Mouse (Mus musculus): ENCODE results near the gene Ifi27l2b. TPM values are rescaled to one million over a fixed set of nuclear protein-coding genes. Genes with fewer than 3 reads are reported as not detected.
A peak's percentile ranks its signal among the peaks of the same experiment; 100 is the strongest.

Gene Ifi27l2b
- total RNA-seq, 2 experiments from 2014 or later = not detected

- ATAC-seq (ENCODE audit: poor library complexity, severe bottlenecking) = peak; percentile 39
Measured at GRCm38 (mm10) chr12:103437601-103438000, 19.4 kb downstream of the Ifi27l2b start.

GRCm38 (mm10) chr12:103434861-103435260, 22.2 kb downstream of the Ifi27l2b start:
- no peak for ATAC-seq (ENCODE audit: poor library complexity, severe bottlenecking)

- ATAC-seq (ENCODE audit: poor library complexity, severe bottlenecking) = peak; percentile 94
Measured at GRCm38 (mm10) chr12:103433986-103434731, 22.9 kb downstream of the Ifi27l2b start, which contains the start of gene Ifi27. Gene Ifi27 (plus strand): TSS chr12:103434211.

- no peak for ATAC-seq (ENCODE audit: poor library complexity, severe bottlenecking)
Measured at GRCm38 (mm10) chr12:103433430-103433829, 23.6 kb downstream of the Ifi27l2b start.

GRCm38 (mm10) chr12:103426710-103427109, 30.3 kb downstream of the Ifi27l2b start:
- no peak for ATAC-seq (ENCODE audit: poor library complexity, severe bottlenecking)

GRCm38 (mm10) chr12:103425729-103426470, 31.1 kb downstream of the Ifi27l2b start, which contains the start of gene Ddx24:
Gene Ddx24 (minus strand): TSS chr12:103425830.
- peak; percentile 98 for ATAC-seq (ENCODE audit: poor library complexity, severe bottlenecking)

GRCm38 (mm10) chr12:103425016-103425728, 31.9 kb downstream of the Ifi27l2b start:
- ATAC-seq (ENCODE audit: poor library complexity, severe bottlenecking) = 0 out of 2 replicates have a peak, but pooled peaks have one; percentile 1

GRCm38 (mm10) chr12:103408144-103408543, 48.9 kb downstream of the Ifi27l2b start:
- ATAC-seq (ENCODE audit: poor library complexity, severe bottlenecking) = no peak

GRCm38 (mm10) chr12:103407720-103408119, 49.3 kb downstream of the Ifi27l2b start, which contains the start of gene 9330161L09Rik:
Gene 9330161L09Rik (minus strand): TSS chr12:103407820.
- ATAC-seq (ENCODE audit: poor library complexity, severe bottlenecking) = no peak

GRCm38 (mm10) chr12:103404131-103404530, 52.9 kb downstream of the Ifi27l2b start:
- ATAC-seq (ENCODE audit: poor library complexity, severe bottlenecking) = no peak

Other genes starting within 250 kb of the Ifi27l2b start
- not detected in 2 replicates for gene Prima1, start 215.1 kb downstream of the Ifi27l2b start, total RNA-seq (2015)
- gene Prima1, start 215.1 kb downstream of the Ifi27l2b start, total RNA-seq (2017) = not detected in 2 replicates
- not detected in 2 replicates for gene Fam181a, start 146.2 kb downstream of the Ifi27l2b start, total RNA-seq (2015)
- not detected in 2 replicates for gene Fam181a, start 146.2 kb downstream of the Ifi27l2b start, total RNA-seq (2017)
- gene Asb2, start 101.2 kb downstream of the Ifi27l2b start, total RNA-seq (2015) = 0.11 and 0.27 TPM in 2 replicates
- gene Asb2, start 101.2 kb downstream of the Ifi27l2b start, total RNA-seq (2017) = 0.33 TPM in 1 of 2 replicates, not detected in the other
- gene Otub2, start 68.5 kb downstream of the Ifi27l2b start, total RNA-seq (2015) = 1.1 and 1.4 TPM in 2 replicates
- gene Otub2, start 68.5 kb downstream of the Ifi27l2b start, total RNA-seq (2017) = 0.77 and 1.1 TPM in 2 replicates
- gene 9330161L09Rik, start 49.4 kb downstream of the Ifi27l2b start, total RNA-seq (2015) = 0.94 TPM in 1 of 2 replicates, not detected in the other
- gene 9330161L09Rik, start 49.4 kb downstream of the Ifi27l2b start, total RNA-seq (2017) = 0.89 and 1.4 TPM in 2 replicates
- 53.0 and 58.9 TPM in 2 replicates for gene Ddx24, start 31.4 kb downstream of the Ifi27l2b start, total RNA-seq (2015)
- 63.8 and 73.0 TPM in 2 replicates for gene Ddx24, start 31.4 kb downstream of the Ifi27l2b start, total RNA-seq (2017)
- gene Ifi27, start 23.0 kb downstream of the Ifi27l2b start, total RNA-seq (2015) = 46.3 and 55.9 TPM in 2 replicates
- 19.3 and 26.8 TPM in 2 replicates for gene Ifi27, start 23.0 kb downstream of the Ifi27l2b start, total RNA-seq (2017)
- gene Ifi27l2a, start 13.5 kb downstream of the Ifi27l2b start, total RNA-seq (2015) = 433 and 468 TPM in 2 replicates
- gene Ifi27l2a, start 13.5 kb downstream of the Ifi27l2b start, total RNA-seq (2017) = 365 and 515 TPM in 2 replicates
- gene Ppp4r4, start 75.1 kb upstream of the Ifi27l2b start, total RNA-seq (2015) = not detected in 2 replicates
- gene Ppp4r4, start 75.1 kb upstream of the Ifi27l2b start, total RNA-seq (2017) = not detected in 2 replicates
- not detected in 2 replicates for gene Serpina10, start 174.2 kb upstream of the Ifi27l2b start, total RNA-seq (2015)
- gene Serpina10, start 174.2 kb upstream of the Ifi27l2b start, total RNA-seq (2017) = 0.08 TPM in 1 of 2 replicates, not detected in the other
- gene Serpina6, start 200.0 kb upstream of the Ifi27l2b start, total RNA-seq (2015) = not detected in 2 replicates
- gene Serpina6, start 200.0 kb upstream of the Ifi27l2b start, total RNA-seq (2017) = not detected in 2 replicates
- not detected in 2 replicates for gene Serpina16, start 218.9 kb upstream of the Ifi27l2b start, total RNA-seq (2015)
- gene Serpina16, start 218.9 kb upstream of the Ifi27l2b start, total RNA-seq (2017) = not detected in 2 replicates
- gene Serpina1f, start 238.3 kb upstream of the Ifi27l2b start, total RNA-seq (2015) = not detected in 2 replicates
- gene Serpina1f, start 238.3 kb upstream of the Ifi27l2b start, total RNA-seq (2017) = not detected in 2 replicates